Mouse (Mus musculus): ENCODE measurements around the gene Glrx2. TPM values are rescaled to one million over a fixed set of nuclear protein-coding genes. Genes with fewer than 3 reads are reported as not detected.

Gene Glrx2
- polyA plus RNA-seq, 1 experiment from 2014 or later: 73.1 TPM

GRCm38 (mm10) chr1:143739361-143740350, 23.5 kb downstream of the Glrx2 start:
- Histone ChIP-seq H3K9me3 (ENCODE audit: control insufficient read depth, low read length) (no peaks in the 10 kb centered on the region), H3K27me3 (ENCODE audit: control insufficient read depth, insufficient read depth, low read length) (no peaks in the 10 kb centered on the region), H3K36me3 (ENCODE audit: control insufficient read depth, insufficient read depth, low read length) (no peaks in the 10 kb centered on the region), H3K9ac (ENCODE audit: low read depth, low read length) (peak overlapping the region; percentile 85), H3K4me1 (replicated peaks; ENCODE audit: control insufficient read depth, insufficient read depth, low read length) (no peaks in the 10 kb centered on the region), H3K4me3 (ENCODE audit: low read depth, low read length) (peak overlapping the region; percentile 63), H3K4me2 (replicated peaks; ENCODE audit: low read depth, low read length) (peak overlapping the region; percentile 71), H3K27ac (ENCODE audit: low read depth, low read length) (peak overlapping the region; percentile 74)
- ATAC-seq (ENCODE audit: low FRiP score) (peak; percentile 94), DNase-seq (ENCODE audit: low spot score) (peak; percentile 86)
- WGBS: under 1% methylated on average over 71 of the region's 71 CpGs

DNA sequence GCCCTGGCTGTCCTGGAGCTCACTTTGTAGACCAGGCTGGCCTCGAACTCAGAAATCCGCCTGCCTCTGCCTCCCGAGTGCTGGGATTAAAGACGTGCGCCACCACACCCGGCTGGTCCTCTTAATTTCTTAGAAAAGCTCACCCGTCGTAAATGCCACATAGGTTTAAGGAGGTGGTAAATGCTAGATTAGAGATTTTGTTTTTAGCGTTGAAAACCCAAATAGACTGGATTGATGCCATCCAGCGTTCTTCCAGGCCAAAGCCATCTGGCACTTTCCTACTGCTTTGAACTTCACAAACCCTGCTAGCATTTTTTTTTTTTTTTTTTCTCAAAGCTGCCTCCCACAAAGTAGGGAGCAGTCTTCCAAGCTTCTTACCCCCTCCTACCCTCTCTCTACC, 24.4 kb downstream of the Glrx2 start:
- H3K27ac ChIP-seq (ENCODE audit: low read depth, low read length): no peak overlapping the region
- no peaks in the 10 kb centered on the region for H3K4me1 ChIP-seq (replicated peaks; ENCODE audit: control insufficient read depth, insufficient read depth, low read length)
- WGBS: 96% methylated on average over 10 of the region's 10 CpGs
- H3K9me3 ChIP-seq (ENCODE audit: control insufficient read depth, low read length): no peaks in the 10 kb centered on the region
- no peak for DNase-seq (ENCODE audit: low spot score)
- no peak for ATAC-seq (ENCODE audit: low FRiP score)
- no peak overlapping the region for H3K9ac ChIP-seq (ENCODE audit: low read depth, low read length)
- H3K4me3 ChIP-seq (ENCODE audit: low read depth, low read length): no peak overlapping the region
- no peak overlapping the region for H3K4me2 ChIP-seq (replicated peaks; ENCODE audit: low read depth, low read length)
- no peaks in the 10 kb centered on the region for H3K36me3 ChIP-seq (ENCODE audit: control insufficient read depth, insufficient read depth, low read length)
- no peaks in the 10 kb centered on the region for H3K27me3 ChIP-seq (ENCODE audit: control insufficient read depth, insufficient read depth, low read length)

- no peak overlapping the region for H3K4me2 ChIP-seq (replicated peaks; ENCODE audit: low read depth, low read length)
- ATAC-seq (ENCODE audit: low FRiP score) (no peak), DNase-seq (ENCODE audit: low spot score) (no peak)
- H3K27me3 ChIP-seq (ENCODE audit: control insufficient read depth, insufficient read depth, low read length): no peaks in the 10 kb centered on the region
- no peak overlapping the region for H3K27ac ChIP-seq (ENCODE audit: low read depth, low read length)
- no peak overlapping the region for H3K4me3 ChIP-seq (ENCODE audit: low read depth, low read length)
- WGBS: 87% methylated on average over 5 of the region's 5 CpGs
- H3K4me1 ChIP-seq (replicated peaks; ENCODE audit: control insufficient read depth, insufficient read depth, low read length): no peaks in the 10 kb centered on the region
- no peaks in the 10 kb centered on the region for H3K36me3 ChIP-seq (ENCODE audit: control insufficient read depth, insufficient read depth, low read length)
- no peaks in the 10 kb centered on the region for H3K9me3 ChIP-seq (ENCODE audit: control insufficient read depth, low read length)
- H3K9ac ChIP-seq (ENCODE audit: low read depth, low read length): no peak overlapping the region
Measured at GRCm38 (mm10) chr1:143741331-143741730, 25.2 kb downstream of the Glrx2 start.

GRCm38 (mm10) chr1:143742186-143742585, 26.0 kb downstream of the Glrx2 start:
- Histone ChIP-seq H3K9me3 (ENCODE audit: control insufficient read depth, low read length) (no peaks in the 10 kb centered on the region), H3K4me2 (replicated peaks; ENCODE audit: low read depth, low read length) (no peak overlapping the region), H3K4me1 (replicated peaks; ENCODE audit: control insufficient read depth, insufficient read depth, low read length) (no peaks in the 10 kb centered on the region), H3K9ac (ENCODE audit: low read depth, low read length) (no peak overlapping the region), H3K4me3 (ENCODE audit: low read depth, low read length) (no peak overlapping the region), H3K36me3 (ENCODE audit: control insufficient read depth, insufficient read depth, low read length) (no peaks in the 10 kb centered on the region), H3K27ac (ENCODE audit: low read depth, low read length) (no peak overlapping the region), H3K27me3 (ENCODE audit: control insufficient read depth, insufficient read depth, low read length) (no peaks in the 10 kb centered on the region)
- DNase-seq (ENCODE audit: low spot score) (peak; percentile 20), ATAC-seq (ENCODE audit: low FRiP score) (no peak)
- WGBS: 62% methylated on average over 6 of the region's 6 CpGs

DNA sequence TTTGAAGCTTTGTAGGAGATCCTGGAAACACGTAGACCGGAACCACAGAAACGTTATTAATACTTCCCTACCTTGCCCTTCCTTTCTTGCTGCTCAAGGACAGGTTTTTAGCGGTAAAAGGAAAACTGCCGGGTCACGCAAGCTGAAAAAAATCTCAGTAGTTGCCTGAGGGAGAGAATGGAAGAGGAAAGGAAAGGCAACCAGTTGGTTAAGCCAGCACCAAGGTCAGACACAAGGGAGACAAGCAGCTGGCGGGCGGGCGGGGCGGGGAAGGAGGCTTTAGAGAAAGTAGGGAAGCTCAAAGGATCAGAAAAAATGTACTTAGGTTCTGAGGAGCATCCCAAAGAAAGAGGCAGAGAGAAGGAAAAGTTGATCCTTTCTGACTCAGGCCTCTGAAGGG, 29.7 kb downstream of the Glrx2 start:
- H3K27ac ChIP-seq (ENCODE audit: low read depth, low read length): no peak overlapping the region

GRCm38 (mm10) chr1:143762159-143762558, 46.0 kb downstream of the Glrx2 start:
- DNase-seq (ENCODE audit: low spot score): no peak
- Histone ChIP-seq H3K4me1 (replicated peaks; ENCODE audit: control insufficient read depth, insufficient read depth, low read length) (no peaks in the 10 kb centered on the region), H3K9ac (ENCODE audit: low read depth, low read length) (no peak overlapping the region), H3K9me3 (ENCODE audit: control insufficient read depth, low read length) (no peaks in the 10 kb centered on the region), H3K27me3 (ENCODE audit: control insufficient read depth, insufficient read depth, low read length) (no peaks in the 10 kb centered on the region), H3K4me2 (replicated peaks; ENCODE audit: low read depth, low read length) (no peak overlapping the region), H3K36me3 (ENCODE audit: control insufficient read depth, insufficient read depth, low read length) (0 out of 2 replicates have a peak, but pooled peaks cover 2% of the 10 kb centered on the region), H3K4me3 (ENCODE audit: low read depth, low read length) (no peak overlapping the region), H3K27ac (ENCODE audit: low read depth, low read length) (no peak overlapping the region)
- no peak for ATAC-seq (ENCODE audit: low FRiP score)
- WGBS: 92% methylated on average over 8 of the region's 8 CpGs

More for the DNA sequence above, 29.7 kb downstream of the Glrx2 start:
- H3K4me2 ChIP-seq (replicated peaks; ENCODE audit: low read depth, low read length): no peak overlapping the region
- H3K27me3 ChIP-seq (ENCODE audit: control insufficient read depth, insufficient read depth, low read length): no peaks in the 10 kb centered on the region
- no peaks in the 10 kb centered on the region for H3K4me1 ChIP-seq (replicated peaks; ENCODE audit: control insufficient read depth, insufficient read depth, low read length)
- no peak overlapping the region for H3K4me3 ChIP-seq (ENCODE audit: low read depth, low read length)
- no peak for ATAC-seq (ENCODE audit: low FRiP score)
- WGBS: 87% methylated on average over 10 of the region's 10 CpGs
- no peak for DNase-seq (ENCODE audit: low spot score)
- no peaks in the 10 kb centered on the region for H3K36me3 ChIP-seq (ENCODE audit: control insufficient read depth, insufficient read depth, low read length)
- no peaks in the 10 kb centered on the region for H3K9me3 ChIP-seq (ENCODE audit: control insufficient read depth, low read length)
- no peak overlapping the region for H3K9ac ChIP-seq (ENCODE audit: low read depth, low read length)

- Histone ChIP-seq H3K27me3 (ENCODE audit: control insufficient read depth, insufficient read depth, low read length) (no peaks in the 10 kb centered on the region), H3K4me3 (ENCODE audit: low read depth, low read length) (no peak overlapping the region), H3K4me2 (replicated peaks; ENCODE audit: low read depth, low read length) (no peak overlapping the region), H3K36me3 (ENCODE audit: control insufficient read depth, insufficient read depth, low read length) (no peaks in the 10 kb centered on the region), H3K4me1 (replicated peaks; ENCODE audit: control insufficient read depth, insufficient read depth, low read length) (no peaks in the 10 kb centered on the region), H3K9ac (ENCODE audit: low read depth, low read length) (no peak overlapping the region), H3K27ac (ENCODE audit: low read depth, low read length) (no peak overlapping the region), H3K9me3 (ENCODE audit: control insufficient read depth, low read length) (no peaks in the 10 kb centered on the region)
- ATAC-seq (ENCODE audit: low FRiP score) (no peak), DNase-seq (ENCODE audit: low spot score) (no peak)
- WGBS: 86% methylated on average over 1 of the region's 1 CpGs
Measured at GRCm38 (mm10) chr1:143764443-143764842, 48.3 kb downstream of the Glrx2 start.

GRCm38 (mm10) chr1:143765801-143766200, 49.7 kb downstream of the Glrx2 start:
- H3K4me2 ChIP-seq (replicated peaks; ENCODE audit: low read depth, low read length): no peak overlapping the region
- H3K9ac ChIP-seq (ENCODE audit: low read depth, low read length): no peak overlapping the region
- no peaks in the 10 kb centered on the region for H3K9me3 ChIP-seq (ENCODE audit: control insufficient read depth, low read length)
- H3K36me3 ChIP-seq (ENCODE audit: control insufficient read depth, insufficient read depth, low read length): no peaks in the 10 kb centered on the region
- no peaks in the 10 kb centered on the region for H3K27me3 ChIP-seq (ENCODE audit: control insufficient read depth, insufficient read depth, low read length)
- H3K4me1 ChIP-seq (replicated peaks; ENCODE audit: control insufficient read depth, insufficient read depth, low read length): no peaks in the 10 kb centered on the region
- 86% methylated on average over 4 of the region's 4 CpGs for WGBS
- H3K4me3 ChIP-seq (ENCODE audit: low read depth, low read length): no peak overlapping the region
- no peak overlapping the region for H3K27ac ChIP-seq (ENCODE audit: low read depth, low read length)
- ATAC-seq (ENCODE audit: low FRiP score) (no peak), DNase-seq (ENCODE audit: low spot score) (no peak)

DNA sequence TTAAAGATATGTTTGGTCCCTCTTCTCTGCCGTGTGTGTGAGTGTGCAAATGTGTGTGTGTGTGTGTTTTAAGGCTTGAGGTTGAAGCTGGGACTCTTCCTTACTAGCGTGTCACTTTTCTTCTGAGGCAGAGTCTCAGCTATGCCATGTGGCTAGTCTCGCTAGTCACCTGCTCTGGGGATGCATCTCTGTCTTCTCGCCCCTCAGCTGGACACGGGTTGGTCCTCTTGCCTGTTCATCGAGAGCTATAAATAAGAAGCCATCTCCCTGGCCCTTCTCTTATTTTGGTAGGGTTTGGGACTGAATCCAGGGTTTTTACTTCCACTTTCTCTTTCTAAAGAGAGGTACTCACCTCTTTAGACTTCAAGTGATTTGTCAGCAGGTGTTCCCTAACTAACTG, 50.1 kb downstream of the Glrx2 start:
- H3K4me2 ChIP-seq (replicated peaks; ENCODE audit: low read depth, low read length): no peak overlapping the region
- H3K9ac ChIP-seq (ENCODE audit: low read depth, low read length): no peak overlapping the region
- H3K36me3 ChIP-seq (ENCODE audit: control insufficient read depth, insufficient read depth, low read length): no peaks in the 10 kb centered on the region
- H3K9me3 ChIP-seq (ENCODE audit: control insufficient read depth, low read length): no peaks in the 10 kb centered on the region
- H3K4me3 ChIP-seq (ENCODE audit: low read depth, low read length): no peak overlapping the region
- WGBS: 95% methylated on average over 6 of the region's 6 CpGs
- DNase-seq (ENCODE audit: low spot score) (no peak), ATAC-seq (ENCODE audit: low FRiP score) (no peak)
- H3K27ac ChIP-seq (ENCODE audit: low read depth, low read length): no peak overlapping the region
- no peaks in the 10 kb centered on the region for H3K4me1 ChIP-seq (replicated peaks; ENCODE audit: control insufficient read depth, insufficient read depth, low read length)
- H3K27me3 ChIP-seq (ENCODE audit: control insufficient read depth, insufficient read depth, low read length): no peaks in the 10 kb centered on the region
